Mouse (Mus musculus) bone marrow, adult 2 months (tissue): ENCODE measurements around the gene Nhlrc1.

Source experiments
- CTCF ChIP-seq: fragments of 200-500 bp; IDR thresholded peaks from 2 replicates; pipeline ENCODE4 v1.5.1; 2011; ENCODE audit warnings: low read length, control low read depth; ENCODE audit not compliant: control insufficient read depth, insufficient read depth
- POLR2A ChIP-seq: fragments of 200-500 bp; IDR thresholded peaks from 2 replicates; pipeline ENCODE4 v1.6.1; 2011; ENCODE audit warnings: low read depth, mild to moderate bottlenecking, control low read depth, low read length, borderline replicate concordance; ENCODE audit not compliant: control insufficient read depth

DNA sequence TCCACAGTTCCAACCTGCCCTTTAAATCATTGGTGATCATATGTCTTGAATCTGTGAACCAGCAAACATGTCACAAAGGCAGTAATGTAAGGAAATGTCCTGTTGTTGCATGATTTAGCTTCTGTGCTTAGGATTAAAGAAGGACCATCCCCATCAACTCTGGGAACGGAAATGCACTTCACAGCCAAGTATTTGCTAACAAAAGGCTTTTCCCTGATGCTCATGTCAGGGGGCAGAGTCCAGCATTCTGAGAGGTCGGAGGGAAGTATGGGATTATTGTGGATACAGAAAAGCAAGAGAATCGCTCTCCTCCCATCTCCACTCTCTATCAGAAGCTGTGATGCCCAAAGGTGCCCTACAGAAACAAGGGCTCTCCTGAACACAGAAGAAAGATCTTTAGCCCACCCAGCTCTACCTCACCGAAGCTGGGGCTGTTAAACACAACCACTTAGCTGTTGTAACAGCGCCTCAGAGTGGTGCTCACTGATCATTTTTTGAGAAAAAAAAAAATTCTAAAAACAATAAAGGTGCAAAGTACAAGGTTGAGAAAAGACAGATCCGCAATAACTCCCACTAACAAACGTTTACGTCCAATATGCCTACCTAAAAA lies 27.5 kb upstream of the Nhlrc1 start:
- TF ChIP-seq POLR2A (no peak), CTCF (no peak)
